Mouse (Mus musculus) E14TG2a.4 (cell line): ENCODE measurements around the gene Nsrp1.
A peak's percentile ranks its signal among the peaks of the same experiment; 100 is the strongest.

Experiments used
- H3K27me3 ChIP-seq: 2 replicates; pipeline ENCODE4 v1.6.1; 2014; ENCODE audit warnings: low read length, control low read depth; ENCODE audit not compliant: insufficient read depth
- H3K36me3 ChIP-seq: 2 replicates; pipeline ENCODE4 v1.6.1; 2014; ENCODE audit warnings: low read length, control low read depth; ENCODE audit not compliant: insufficient read depth
- H3K4me1 ChIP-seq: replicated peaks from 2 replicates; pipeline ENCODE4 v1.6.1; 2014; ENCODE audit warnings: low read depth, low read length, control low read depth
- H3K4me3 ChIP-seq: replicated peaks from 2 replicates; pipeline ENCODE4 v1.5.1; 2014; ENCODE audit warnings: mild to moderate bottlenecking, low read length
- H3K9me3 ChIP-seq: 2 replicates; pipeline ENCODE4 v1.6.1; 2014; ENCODE audit warnings: low read length, control low read depth
- CTCF ChIP-seq: conservative IDR thresholded peaks from 2 replicates; pipeline ENCODE4 v1.5.1; 2014; ENCODE audit warnings: low read length
- NANOG ChIP-seq: IDR thresholded peaks from 2 replicates; pipeline ENCODE4 v1.6.1; 2014; ENCODE audit warnings: borderline replicate concordance, low read length, mixed read lengths
- POU5F1 ChIP-seq: IDR thresholded peaks from 2 replicates; pipeline ENCODE4 v1.6.1; 2014; ENCODE audit warnings: low read length, borderline replicate concordance

The Nsrp1 gene

DNA sequence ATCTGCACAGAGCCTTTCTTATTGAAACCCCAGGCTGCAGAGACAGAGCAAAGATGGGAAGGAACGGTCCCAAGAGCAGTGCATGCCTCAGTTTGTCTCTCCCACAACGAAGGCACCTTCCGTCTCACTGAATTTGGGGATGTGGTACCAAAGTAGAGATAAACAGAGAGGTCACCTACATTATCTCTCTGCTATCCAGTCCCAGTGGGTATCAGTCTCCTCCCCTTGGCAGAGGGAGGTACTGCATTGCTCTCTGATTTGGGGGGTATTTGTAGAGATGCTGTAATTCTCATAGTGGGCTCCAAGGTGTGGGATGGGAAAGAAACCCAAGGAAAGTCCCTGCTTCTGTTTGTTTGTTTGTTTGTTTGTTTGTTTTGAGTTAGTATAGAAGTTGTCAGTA is 51.7 kb downstream of the Nsrp1 start:
- no peaks in the 10 kb centered on the region for H3K36me3 ChIP-seq
- peak; percentile 30; the same call in 1 of the 2 replicates for TF ChIP-seq CTCF
- no peak for TF ChIP-seq POU5F1
- H3K27me3 ChIP-seq: peaks cover 4% of the 10 kb centered on the region; the same call in 1 of the 2 replicates
- no peaks in the 10 kb centered on the region for H3K4me1 ChIP-seq
- no peak overlapping the region for H3K4me3 ChIP-seq
- no peaks in the 10 kb centered on the region for H3K9me3 ChIP-seq

DNA sequence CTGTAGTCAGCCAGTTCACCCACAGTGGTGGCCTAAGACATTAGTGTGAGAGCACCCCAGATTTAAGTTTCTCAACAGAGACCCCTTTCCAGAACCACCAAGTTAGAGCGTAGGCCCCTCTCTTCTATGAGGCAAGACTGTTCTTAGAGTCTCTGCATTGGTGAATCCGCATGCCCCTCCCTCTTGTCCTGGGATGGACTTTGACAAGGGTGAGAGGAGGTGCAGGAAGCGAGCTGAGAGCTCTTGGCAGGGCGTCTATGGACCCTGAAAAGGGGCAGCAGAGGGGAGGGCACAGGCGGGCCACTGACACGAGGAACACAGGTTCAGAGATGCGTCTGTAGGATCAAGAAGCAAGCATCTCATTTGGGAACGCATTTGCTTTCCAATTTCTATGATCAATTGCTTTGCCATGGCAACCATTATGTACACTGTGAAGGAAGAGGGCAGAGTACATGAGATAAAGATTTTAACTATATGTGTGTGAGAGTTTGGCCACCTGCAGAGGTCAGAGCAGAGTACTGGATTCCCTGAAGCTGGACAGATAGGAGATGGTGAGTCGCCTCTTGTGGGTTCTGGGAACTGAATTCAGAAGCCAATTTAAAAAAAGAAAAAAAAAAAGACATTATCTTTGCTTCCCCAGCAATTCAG is 56.4 kb downstream of the Nsrp1 start:
- Histone ChIP-seq H3K9me3 (no peaks in the 10 kb centered on the region), H3K36me3 (no peaks in the 10 kb centered on the region), H3K4me1 (no peaks in the 10 kb centered on the region), H3K4me3 (no peak overlapping the region), H3K27me3 (peaks cover 13% of the 10 kb centered on the region)
- TF ChIP-seq NANOG (no peak), CTCF (no peak), POU5F1 (no peak)

DNA sequence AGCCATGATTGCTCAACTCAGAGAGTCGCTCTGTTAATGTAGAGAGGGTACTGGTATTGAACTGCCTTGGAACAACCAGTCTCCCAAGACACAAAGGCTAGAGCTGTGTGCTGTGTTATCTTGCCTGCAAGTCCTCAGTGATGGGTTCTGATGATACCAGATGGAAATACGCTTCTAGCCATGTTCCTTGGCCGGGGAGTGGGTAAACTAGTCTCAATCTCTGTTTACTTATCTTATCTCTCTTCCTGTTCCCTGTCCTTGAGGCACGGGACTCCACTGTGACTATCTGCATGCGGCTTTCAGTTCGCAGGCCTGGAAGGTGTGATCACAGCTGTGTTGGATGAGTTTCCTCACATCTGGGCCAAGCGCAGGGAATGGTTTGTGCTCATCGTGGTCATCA is 58.7 kb downstream of the Nsrp1 start:
- TF ChIP-seq POU5F1: no peak
- no peak for TF ChIP-seq NANOG
- TF ChIP-seq CTCF: no peak
- Histone ChIP-seq H3K4me3 (no peak overlapping the region), H3K27me3 (peaks cover 13% of the 10 kb centered on the region), H3K9me3 (no peaks in the 10 kb centered on the region), H3K4me1 (no peaks in the 10 kb centered on the region), H3K36me3 (no peaks in the 10 kb centered on the region)

DNA sequence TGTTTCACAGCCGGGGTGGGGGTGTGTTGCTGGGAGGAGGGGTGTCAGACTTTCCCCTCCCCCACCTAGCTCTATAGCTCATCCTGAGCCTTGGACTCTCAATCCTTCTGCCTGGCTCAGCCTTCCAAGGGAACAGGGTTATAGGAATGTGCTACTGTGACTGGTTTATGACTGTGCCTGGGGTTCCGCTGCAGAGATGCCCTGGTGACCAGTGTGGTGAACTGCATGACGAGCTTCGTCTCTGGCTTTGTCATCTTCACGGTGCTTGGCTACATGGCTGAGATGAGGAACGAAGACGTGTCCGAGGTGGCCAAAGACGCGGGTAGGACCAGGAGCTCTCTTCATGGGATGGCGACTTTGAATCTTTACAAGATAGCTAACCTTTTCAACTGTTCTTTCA is 60.2 kb downstream of the Nsrp1 start:
- H3K36me3 ChIP-seq: no peaks in the 10 kb centered on the region
- 0 out of 2 replicates have a peak, but pooled peaks have one; percentile 7 for TF ChIP-seq CTCF
- no peak for TF ChIP-seq NANOG
- no peak for TF ChIP-seq POU5F1
- no peaks in the 10 kb centered on the region for H3K4me1 ChIP-seq
- H3K27me3 ChIP-seq: peaks cover 9% of the 10 kb centered on the region
- no peak overlapping the region for H3K4me3 ChIP-seq
- no peaks in the 10 kb centered on the region for H3K9me3 ChIP-seq

DNA sequence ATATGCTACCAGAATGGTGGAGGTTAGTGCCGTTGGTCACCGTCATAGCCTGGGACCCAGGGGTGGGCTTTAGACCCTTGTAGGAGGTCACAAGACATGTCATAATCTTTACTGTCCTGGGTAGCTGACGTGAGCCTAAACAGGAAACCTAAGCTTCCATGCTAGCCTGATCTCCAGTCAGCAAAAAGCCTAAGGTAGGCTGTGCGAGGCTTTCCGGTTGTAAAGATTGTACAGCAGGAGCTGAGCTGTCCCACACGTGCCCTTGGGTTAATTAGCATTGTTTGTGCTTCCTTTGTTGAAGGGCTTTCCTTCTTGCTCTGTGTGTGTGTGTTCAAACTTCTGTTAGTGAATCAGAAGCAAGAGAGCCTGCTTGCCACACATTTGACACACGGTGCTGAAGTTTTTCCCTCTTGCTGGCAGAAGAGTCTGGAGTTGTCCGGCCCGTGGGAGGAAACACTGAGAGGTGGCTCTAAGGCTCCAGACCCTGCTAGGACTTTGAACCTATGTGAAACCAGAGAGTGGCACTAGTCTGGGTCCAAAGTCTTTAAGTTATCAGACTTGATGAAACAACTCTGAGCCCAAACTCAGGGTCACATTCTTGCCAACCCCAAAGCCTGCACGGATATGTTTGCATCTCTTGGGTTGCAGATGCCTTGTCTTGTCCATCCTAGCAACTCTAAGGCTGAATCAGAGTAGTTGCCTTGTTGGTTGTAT is 67.3 kb downstream of the Nsrp1 start:
- no peak overlapping the region for H3K4me3 ChIP-seq
- H3K4me1 ChIP-seq: peaks cover 9% of the 10 kb centered on the region
- no peaks in the 10 kb centered on the region for H3K36me3 ChIP-seq
- no peak for TF ChIP-seq NANOG
- no peak for TF ChIP-seq POU5F1
- TF ChIP-seq CTCF: no peak
- no peaks in the 10 kb centered on the region for H3K9me3 ChIP-seq
- peaks cover 39% of the 10 kb centered on the region for H3K27me3 ChIP-seq

DNA sequence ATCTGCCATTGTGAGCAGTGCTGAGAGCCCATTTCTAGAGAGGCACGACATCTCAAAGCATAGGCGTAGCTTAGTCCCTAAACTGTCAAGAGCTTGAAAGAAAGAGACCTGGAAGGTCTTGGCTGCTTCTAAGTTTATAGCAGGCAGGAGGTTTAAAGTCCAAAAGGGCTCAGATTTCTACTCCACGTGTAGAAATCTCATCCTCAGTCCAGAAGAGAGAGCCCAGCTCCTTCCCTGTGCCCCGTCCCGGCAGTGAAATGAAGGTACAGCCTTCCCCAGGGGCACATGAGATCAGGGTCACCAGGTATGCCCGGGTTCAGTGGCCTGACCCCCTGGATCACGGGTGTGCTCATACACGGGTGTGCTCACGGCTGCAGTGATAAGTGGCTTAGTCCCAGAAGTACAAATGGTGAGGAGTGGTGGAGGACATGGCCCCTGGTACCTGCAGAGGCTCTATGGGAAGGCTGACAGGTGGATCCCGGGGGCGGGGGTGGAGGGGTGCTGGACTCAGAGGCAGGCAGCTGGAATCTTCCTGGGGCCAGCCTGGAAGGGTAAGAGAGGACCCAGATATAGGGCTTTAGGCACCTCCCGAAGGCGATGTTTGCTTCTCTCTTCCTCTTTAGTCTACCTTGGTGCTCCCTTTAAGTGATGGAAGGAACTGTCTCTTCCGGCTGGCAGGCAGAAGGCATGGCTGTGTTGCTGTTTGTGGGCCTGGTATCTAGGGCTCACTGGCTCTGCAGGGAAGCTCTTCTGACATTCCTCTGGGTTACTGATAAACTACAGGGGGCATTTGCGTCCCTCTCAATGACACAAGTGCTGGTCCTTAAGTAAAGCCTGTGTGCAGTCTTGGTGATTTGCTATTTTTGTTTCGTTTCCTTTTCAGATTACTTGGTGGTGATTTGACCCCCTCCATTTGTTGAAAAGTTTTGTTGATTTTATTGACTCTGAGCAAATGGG is 68.9 kb downstream of the Nsrp1 start:
- Histone ChIP-seq H3K4me1 (peaks cover 9% of the 10 kb centered on the region), H3K27me3 (peaks cover 46% of the 10 kb centered on the region), H3K9me3 (no peaks in the 10 kb centered on the region), H3K36me3 (no peaks in the 10 kb centered on the region), H3K4me3 (no peak overlapping the region)
- TF ChIP-seq CTCF: no peak
- TF ChIP-seq POU5F1: no peak
- TF ChIP-seq NANOG: no peak

DNA sequence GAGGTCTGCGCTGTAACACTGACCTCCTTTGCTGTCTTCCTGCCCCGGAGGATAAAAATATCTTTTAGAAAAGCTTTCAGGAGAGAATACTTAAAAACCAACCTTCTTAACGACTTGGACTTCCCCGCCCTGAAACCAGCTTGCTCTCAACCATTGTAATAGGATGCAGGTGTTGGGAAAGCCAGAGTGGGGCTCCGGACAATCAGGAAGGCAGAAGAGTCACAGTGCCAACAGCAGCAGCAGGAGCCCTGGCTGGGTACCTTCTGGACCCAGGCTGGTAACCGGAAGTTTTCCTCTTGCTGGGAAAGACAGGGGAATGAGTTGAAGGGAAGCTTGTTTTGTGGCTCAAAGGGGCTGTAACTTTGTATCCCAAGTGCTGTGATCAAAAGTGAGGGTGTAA is 71.6 kb downstream of the Nsrp1 start:
- H3K36me3 ChIP-seq: no peaks in the 10 kb centered on the region
- H3K27me3 ChIP-seq: peaks cover 56% of the 10 kb centered on the region
- peaks cover 9% of the 10 kb centered on the region for H3K4me1 ChIP-seq
- no peaks in the 10 kb centered on the region for H3K9me3 ChIP-seq
- H3K4me3 ChIP-seq: no peak overlapping the region
- no peak for TF ChIP-seq NANOG
- TF ChIP-seq POU5F1: no peak
- TF ChIP-seq CTCF: no peak

DNA sequence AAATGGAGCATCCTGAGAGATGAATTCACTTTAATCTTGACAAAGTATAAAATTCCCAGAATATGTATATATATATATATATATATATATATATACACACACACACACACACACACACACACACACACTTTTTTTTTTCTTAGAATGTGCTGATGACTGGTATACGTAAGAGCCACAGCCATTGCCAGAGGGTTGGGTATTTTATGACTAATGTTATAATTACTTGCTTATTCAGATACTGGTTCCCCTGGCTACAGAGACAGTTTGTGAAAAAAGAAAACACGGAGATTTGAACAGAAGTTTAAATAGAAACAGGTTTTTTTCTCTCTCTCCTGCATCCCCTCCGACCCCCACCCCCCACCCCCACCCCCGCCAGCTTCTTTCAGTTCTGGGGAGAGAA is 72.4 kb downstream of the Nsrp1 start:
- no peaks in the 10 kb centered on the region for H3K9me3 ChIP-seq
- no peak for TF ChIP-seq POU5F1
- H3K27me3 ChIP-seq: peaks cover 56% of the 10 kb centered on the region
- no peaks in the 10 kb centered on the region for H3K36me3 ChIP-seq
- H3K4me1 ChIP-seq: peaks cover 12% of the 10 kb centered on the region
- H3K4me3 ChIP-seq: no peak overlapping the region
